Mouse (Mus musculus) lung, postnatal 14 days (tissue): ENCODE measurements around the gene Thap8.

Experiments used
- DNase-seq: peaks from one replicate; pipeline ENCODE4 v3.0.0; 2021

Thap8 gene

DNA sequence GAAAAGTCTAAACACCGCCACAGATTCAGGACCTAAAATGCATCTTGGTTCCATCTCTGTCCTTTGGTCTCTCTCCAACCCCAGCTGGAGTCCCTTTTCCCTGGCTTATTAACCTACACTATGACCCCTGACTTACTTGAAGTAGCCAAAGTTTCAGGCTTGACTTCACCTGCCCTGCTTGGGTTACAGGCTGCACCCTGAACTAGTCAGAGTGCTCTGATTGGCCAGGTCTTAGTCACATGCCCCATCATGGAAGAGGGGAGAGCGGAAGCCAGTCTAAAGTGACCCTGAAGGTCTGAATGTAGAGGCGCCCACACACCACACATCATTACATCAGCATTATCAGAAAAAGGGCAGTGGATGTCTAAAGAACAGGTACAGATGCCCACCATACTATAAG, 38.2 kb downstream of the Thap8 start:
- DNase-seq: no peak

DNA sequence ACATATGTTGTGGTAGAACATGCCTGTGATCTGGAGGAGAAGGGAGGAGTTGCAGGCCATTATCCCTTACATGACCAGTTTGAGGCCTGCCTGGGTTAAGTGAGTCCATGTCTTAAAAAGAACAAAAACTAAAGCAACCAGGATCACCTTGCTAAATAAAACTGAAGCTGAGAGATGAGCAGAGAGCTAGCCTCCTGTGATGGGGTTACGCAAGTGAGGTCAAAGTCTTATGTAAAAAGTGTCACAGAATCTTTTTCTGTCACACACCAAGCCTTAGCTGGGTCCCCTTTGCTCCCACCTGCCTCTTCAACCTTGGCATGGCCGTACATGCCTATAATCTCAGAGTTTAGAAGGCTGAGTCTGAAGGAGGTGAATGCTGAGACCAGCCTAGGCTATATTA, 41.1 kb downstream of the Thap8 start:
- no peak for DNase-seq

DNA sequence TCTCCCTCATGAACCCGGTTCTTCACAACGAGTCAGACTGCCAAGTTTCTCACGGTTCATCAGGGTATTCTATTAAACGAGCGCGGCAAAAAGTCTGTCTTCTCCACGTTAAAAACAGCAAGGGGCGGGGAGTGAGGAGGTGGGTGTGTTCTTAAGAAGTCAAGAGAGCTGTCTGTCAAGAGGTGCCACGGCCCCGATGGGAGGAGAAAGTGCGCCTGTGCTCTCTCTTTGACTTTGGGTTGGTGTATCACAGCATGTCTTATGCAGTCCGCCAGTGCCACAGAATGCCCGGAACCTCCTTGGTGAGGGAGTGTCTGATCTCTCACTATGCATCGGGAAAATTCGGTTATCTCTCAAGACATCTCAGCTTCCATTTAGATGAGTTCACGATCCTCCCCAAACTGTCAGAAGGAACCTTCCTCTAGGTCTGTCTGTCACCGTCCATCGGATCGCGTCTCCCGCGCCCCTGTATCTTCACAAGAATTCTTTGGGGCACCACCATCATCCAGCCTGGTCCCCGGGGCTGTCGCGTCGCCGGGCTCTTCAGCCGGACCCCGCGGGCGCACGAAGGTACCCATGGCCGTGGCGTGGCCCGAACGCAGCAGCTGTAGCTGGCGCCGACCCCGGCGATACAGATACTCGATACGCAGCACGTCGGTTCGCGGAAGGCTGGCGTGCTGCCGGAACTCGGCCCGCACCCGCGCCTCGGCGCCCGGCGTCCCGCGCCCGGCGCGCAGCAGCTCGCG, 41.8 kb downstream of the Thap8 start, which contains the start of gene E130208F15Rik:
TSS of gene E130208F15Rik (plus strand) at position 202 of the 746 bp plus-strand sequence.
- DNase-seq: peak; percentile 69

DNA sequence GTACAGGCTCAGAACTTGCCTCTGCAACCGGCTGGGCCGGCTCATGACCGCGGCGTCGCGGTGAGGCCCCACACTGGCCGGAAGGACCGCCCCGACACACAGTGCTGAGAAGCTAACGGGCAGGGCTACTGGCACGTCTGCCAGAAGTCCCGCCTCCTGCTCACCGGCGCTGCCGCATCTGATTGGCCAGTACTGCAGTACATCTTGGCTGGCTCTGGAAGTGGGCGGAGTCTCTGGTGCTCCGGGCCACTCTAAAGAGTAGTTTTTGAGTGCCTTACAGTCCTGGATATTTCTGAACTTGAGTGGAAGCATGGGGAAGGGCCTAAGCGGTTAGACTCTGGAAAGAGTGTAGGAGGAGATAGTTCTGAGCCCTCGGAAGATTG, 42.4 kb downstream of the Thap8 start:
- DNase-seq: peak; percentile 98

DNA sequence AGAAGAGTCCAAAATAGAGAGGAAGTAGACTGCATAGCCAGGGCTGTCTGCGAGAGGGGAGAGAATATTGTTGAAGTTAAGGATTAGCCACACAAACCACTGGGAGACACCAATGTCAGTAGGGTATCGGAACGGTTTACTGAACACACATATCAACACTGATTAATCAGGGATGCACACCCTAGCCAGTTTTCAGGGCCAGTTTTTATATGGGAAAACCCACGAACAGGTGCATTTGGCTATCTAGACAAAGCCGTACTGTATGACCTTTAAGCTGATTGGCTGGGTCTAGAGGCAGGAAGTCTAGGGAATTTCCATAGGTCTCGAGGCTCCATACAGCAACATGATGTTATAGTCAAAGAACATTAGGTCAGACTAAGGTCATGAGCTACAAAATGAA, 43.0 kb downstream of the Thap8 start:
- DNase-seq: no peak

DNA sequence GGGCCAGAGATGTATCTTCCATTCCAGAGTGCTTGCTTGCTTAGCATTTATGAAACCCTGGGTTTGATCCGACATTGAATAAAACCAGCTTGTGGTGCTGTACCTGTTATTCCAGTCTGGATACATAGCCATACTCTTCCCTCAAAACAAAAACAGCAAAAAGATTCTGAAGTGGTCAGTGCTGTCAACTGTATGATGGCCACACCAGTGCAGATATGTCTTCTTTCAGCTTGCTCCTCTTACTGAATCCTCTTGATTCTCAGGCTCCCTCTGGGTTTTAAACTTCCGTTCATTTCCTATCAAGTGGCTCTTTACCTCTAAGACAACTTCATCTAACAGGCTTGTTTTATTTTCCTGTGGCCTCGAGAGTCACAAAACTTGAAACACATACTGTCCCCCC, 43.9 kb downstream of the Thap8 start, which contains the start of gene Sdhaf1:
TSS of gene Sdhaf1 (minus strand) at position 101 of the 400 bp plus-strand sequence.
- DNase-seq: no peak

DNA sequence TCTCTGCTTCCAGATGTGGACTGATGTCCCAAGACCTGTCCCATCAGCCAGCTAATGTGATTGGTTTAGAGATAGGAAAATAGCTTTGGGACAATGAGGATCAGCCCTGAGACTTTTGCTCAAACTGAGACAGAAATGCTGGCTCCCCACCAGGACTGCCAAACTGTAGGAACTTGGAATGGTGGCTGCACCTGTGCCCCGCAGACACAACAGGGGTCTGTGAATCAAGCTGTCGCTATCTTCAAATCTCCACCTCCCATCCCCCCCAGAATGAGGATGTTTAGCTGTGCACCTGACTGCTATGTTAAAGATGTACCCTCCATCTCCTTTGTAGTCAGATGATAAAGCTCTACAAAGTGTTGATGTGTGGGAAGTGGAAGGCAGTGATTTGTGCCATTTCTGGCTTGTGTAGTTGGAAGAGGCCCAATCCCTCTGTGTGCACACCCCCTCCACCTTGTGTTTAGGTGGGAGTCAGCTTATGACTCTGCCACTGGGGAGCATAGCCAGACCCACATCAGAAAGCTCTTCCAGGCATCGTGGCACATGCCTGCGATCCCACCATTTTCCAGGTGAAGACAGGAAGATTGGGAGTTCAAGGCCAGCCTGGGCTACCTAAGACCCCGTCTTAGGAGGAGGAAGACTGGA, 44.5 kb downstream of the Thap8 start:
- no peak for DNase-seq

DNA sequence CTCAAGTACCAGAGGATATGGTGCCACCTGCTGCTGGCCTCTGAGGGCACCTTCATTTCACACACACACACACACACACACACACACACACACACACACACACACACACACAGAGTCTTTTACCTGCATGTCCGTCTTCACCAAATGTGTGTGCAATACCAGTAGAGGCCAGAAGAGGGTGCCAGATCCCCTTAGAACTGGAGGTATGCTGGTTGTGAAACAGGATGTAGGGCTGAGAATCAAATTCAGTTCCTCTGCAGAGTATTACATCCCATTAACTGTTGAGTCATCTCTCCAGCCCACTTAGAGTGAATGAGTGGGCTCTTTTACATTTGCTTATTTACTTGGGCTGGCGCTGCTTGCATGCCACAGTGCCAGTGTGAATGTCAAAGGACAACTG, 45.5 kb downstream of the Thap8 start:
- peak; percentile 51 for DNase-seq

DNA sequence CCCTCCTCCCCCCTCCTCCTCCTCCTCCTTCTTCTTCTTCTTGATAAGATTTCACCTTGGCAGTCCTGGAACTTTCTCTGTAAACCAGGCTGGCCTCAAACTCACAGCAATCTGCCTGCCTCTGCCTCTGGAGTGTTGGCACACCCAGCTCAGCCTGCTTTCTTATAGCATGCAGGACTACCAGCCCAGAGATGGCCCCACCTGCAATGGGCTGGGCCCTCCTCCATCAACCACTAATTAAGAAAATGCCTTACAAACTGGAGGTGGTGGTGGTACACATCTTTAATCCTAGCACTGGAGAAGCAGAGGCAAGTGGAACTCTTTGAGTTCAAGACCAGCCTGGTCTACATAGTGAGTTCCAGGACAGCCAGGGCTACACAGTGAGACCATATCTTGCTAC, 46.5 kb downstream of the Thap8 start:
- no peak for DNase-seq

DNA sequence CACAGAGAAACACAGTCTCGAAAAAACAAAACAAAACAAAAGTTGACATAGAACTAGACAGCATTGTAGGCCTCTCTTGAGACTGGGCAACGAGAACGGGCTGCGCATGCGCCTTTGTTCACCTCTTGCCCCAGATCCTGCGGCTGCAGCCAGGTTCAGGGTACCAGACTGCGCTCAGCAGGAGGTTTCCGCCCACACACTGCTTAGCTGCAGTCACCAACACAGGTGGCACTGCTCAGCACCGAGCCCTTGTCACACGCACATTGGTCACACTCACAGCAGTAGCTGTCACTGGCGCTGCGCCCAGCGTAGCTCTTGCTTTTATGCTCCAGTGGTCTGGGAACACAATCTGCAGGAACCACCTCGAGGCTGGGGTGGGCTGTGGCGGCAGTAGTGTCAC, 47.2 kb downstream of the Thap8 start:
- DNase-seq: peak; percentile 50

DNA sequence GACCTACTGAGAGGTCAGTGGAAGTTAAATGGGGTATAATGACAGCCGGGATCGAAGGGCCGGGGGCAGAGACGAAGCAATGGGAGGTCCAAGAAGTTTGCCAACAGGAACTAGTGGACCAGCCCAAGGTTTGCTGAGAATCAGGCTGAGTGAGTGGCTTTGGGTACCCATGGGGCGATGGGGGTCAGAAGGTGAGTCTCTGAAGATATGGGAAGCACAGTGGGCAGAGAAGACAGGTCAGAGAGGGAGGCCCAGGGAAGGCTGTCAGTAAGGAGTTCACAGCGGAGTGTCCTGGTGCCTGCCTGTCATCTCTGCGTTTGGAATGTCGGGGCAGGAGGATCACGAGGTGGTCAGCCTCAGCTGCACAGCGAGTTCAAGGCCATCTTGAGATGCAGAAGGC, 48.5 kb downstream of the Thap8 start:
- DNase-seq: no peak

DNA sequence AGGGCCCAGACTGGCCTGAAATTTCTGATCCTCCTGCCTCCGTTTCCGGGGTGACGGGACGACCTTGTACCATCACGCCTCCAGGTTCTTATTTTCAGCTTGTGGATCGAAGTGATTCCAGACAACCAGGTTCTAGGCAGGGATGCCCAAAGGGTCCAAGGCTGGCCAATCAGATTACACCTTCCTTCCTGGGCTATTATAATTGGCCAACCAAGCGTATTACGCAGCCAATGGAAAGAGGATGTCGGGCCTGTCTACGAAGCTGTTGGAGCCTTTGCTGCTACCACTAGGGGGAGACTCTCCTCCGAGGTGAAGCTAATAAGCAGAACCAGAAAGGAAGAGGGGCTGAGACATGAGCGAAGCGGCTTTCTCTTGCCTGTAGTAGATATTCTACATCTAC, 52.0 kb downstream of the Thap8 start:
- DNase-seq: peak; percentile 79

DNA sequence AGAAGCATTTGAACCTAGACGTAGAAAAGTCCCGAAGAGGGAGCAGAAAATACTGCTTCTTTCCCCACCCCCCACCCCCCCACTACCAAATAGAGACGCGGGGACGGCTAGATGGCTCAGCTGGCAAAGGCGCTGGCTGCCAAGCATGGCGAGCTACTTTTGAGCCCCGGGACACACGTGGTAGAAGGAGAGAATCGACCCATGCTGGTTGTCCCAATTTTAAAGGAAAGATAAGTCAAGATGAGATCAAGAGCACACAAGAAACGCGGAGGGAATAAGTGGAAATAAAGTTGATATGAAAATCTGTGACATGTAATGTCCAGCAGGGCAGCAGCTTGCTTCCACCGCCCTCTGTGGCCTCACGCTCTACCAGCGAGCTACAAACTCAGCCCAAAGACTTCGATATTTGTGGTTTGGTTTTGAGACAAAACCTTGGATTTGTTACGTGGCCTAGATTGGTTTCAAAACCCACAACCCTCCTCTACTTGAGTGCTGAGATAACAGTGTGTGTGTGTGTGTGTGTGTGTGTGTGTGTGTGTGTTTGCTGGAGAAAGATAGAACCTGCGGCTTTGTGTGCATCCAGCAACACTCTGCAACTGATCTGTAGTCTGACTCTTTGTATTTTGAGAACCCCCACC, 52.8 kb downstream of the Thap8 start:
- no peak for DNase-seq

DNA sequence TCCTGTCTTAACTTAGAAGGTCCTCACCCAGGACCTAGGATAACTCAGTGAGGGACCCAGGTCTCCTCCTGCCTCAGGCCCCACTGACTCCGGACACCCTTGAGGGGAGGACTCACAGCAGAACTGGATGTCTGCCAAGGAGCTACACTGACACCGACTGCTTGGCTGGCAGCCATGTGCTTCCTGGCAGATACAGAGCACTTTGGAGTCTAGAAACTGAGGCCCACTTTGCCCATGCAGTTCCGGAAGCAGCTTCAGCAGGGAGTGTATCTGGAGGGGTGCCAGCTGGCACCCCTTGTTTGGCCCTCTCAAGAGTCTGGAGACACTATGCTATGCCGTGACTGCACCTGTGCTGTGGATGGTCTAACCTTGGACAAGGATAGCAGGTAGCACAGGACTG, 53.5 kb downstream of the Thap8 start:
- peak; percentile 74 for DNase-seq

DNA sequence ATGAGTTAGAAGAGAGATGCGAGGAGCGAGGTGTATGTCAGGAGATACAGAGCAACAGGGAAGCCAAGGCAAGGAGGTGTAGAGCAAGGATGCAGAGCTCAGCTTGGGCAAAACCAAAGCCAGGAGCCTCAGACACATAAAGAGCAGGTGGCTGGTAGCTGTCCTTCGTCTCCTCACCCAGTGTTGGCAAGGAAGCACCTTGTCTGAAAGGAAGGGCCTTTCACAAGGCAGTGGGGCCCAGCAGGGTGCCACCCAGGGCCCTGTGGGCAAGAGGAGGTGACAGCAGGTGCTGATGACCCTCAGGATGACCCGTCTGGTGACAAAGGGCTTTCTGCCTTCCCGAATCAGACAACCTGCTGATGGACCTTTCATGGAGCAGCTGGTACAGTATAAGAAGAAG, 54.7 kb downstream of the Thap8 start:
- DNase-seq: no peak

DNA sequence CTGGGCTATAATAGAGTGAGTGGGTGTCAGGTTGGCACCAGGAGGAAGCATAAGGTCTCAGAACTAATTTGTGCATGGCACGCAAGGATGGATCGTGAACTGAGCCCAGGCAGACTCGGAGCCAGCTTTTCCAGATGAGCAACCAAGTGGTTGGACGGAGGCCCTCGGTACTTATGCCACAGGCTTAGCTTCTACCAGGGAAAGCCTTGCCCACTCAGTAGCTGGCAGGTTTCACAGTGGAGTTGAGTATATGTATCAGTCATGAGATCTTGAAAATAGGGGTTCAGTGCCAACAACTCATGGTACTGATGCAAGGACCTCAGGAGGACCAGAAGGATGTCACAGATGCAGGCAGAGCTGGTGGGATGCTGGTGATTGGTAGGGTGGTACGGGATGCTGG, 55.8 kb downstream of the Thap8 start:
- DNase-seq: no peak

DNA sequence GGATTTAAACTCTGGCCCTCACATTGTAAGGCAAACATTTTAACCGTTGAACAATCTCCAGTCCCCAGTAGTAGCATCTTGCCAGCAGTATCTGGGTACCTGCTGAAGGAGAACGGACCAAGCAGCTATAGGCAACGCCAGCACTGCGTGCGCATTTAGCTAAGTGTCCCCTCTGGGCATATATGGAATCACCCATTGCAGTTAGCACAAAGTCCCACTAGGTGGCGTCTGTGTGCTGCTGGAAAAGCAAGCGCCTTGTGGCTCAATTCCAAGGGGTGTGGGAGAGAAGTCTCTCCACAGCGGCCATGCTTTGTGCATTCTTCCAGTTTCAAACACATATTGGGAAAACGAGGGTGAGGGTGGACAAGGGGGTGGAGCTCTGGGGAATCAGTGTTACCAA, 56.5 kb downstream of the Thap8 start:
- peak; percentile 90 for DNase-seq

DNA sequence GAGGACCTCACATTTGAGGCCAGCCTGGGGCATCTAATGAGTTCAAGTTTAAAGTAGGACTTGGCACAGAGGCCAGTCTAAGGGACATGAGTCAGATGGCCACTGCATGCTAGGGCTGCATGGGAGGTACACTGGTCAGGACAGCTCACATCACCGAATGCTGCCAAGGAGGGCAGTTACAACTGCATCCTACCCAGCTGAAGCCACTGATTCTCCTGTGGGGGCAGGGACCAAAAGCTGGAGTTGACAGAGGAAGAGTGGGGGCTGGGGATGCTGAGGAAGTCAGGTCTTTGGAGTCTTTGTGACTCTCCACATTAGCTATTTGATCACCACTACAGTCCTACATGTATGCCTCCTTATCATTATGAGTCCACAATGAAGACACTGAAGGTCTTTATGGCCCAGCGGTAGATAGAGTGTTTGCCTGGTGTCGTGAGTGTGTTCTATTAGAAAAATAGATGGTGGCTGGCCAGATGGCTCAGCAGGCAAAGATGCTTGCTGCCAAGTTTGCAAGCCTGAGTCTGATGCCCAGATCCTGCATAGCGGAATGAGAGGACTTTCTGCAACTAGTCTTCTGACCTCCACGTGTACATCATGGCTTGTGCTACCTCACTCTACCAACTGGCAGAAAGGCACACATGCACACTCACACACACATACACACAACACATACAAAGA, 59.7 kb downstream of the Thap8 start:
- DNase-seq: no peak
